Mouse (Mus musculus) embryonic facial prominence, embryonic 14.5 days (tissue): Measurements from ENCODE around the gene Mid1. TPM values are rescaled to one million over a fixed set of nuclear protein-coding genes. Genes with fewer than 3 reads are reported as not detected.

Experiments used
- ATAC-seq: fragments of 200-750 bp; cut with Nextera tagmentation; 2 replicates; pipeline ENCODE4 v1.8.0; 2017; ENCODE audit warnings: low read depth, moderate number of reproducible peaks, moderate TSS enrichment
- DNase-seq: peaks from one replicate; pipeline ENCODE4 v3.0.0-alpha.2; 2015; ENCODE audit warnings: low spot score
- H3K27ac ChIP-seq: fragments of 300-500 bp; sonication (generic); replicated peaks from 2 replicates; pipeline ENCODE4 v1.5.1; 2014; ENCODE audit warnings: low read depth, mild to moderate bottlenecking, low read length, moderate library complexity
- H3K27me3 ChIP-seq: fragments of 300-500 bp; sonication (generic); replicated peaks from 2 replicates; pipeline ENCODE4 v1.6.1; 2014; ENCODE audit warnings: low read length; ENCODE audit not compliant: control insufficient read depth, insufficient read depth
- H3K36me3 ChIP-seq: fragments of 300-500 bp; sonication (generic); 2 replicates; pipeline ENCODE4 v1.6.1; 2014; ENCODE audit warnings: low read length, mixed read lengths; ENCODE audit not compliant: control insufficient read depth, insufficient read depth
- H3K4me1 ChIP-seq: fragments of 300-500 bp; sonication (generic); 2 replicates; pipeline ENCODE4 v1.6.1; 2014; ENCODE audit warnings: antibody characterized with exemption, low read length; ENCODE audit not compliant: control insufficient read depth, insufficient read depth
- H3K4me2 ChIP-seq: fragments of 300-500 bp; sonication (generic); 2 replicates; pipeline ENCODE4 v1.6.1; 2014; ENCODE audit warnings: low read depth, mild to moderate bottlenecking, low read length, moderate library complexity, mixed read lengths
- H3K4me3 ChIP-seq: fragments of 300-500 bp; sonication (generic); 2 replicates; pipeline ENCODE4 v1.5.1; 2014; ENCODE audit warnings: low read depth, mild to moderate bottlenecking, low read length
- H3K9ac ChIP-seq: fragments of 300-500 bp; sonication (generic); 2 replicates; pipeline ENCODE4 v1.6.1; 2014; ENCODE audit warnings: low read depth, mild to moderate bottlenecking, low read length, moderate library complexity, mixed read lengths
- H3K9me3 ChIP-seq: fragments of 300-500 bp; sonication (generic); 2 replicates; pipeline ENCODE4 v1.6.1; 2016; ENCODE audit warnings: low read length; ENCODE audit not compliant: control insufficient read depth
- WGBS: fragments of 180-500 bp; shearing (Covaris S2); extraction: QIAGEN DNeasy Blood & Tissue Kit; methylation state at CpG from one replicate; pipeline ENCODE4 v1.1.7; 2014; 5-methylcytosine and 5-hydroxymethylcytosine counted together
- polyA plus RNA-seq: library from polyadenylated mRNA; unstranded; fragments of >200 nt; fragmentation: Nextera tagmentation; extraction: Ambion mirVana; gene quantifications from 2 replicates; pipeline ENCODE4 v1.2.1, GENCODE M21; 2014

The Mid1 gene
- polyA plus RNA-seq, 1 experiment from 2014 or later, result 10.4 TPM

DNA sequence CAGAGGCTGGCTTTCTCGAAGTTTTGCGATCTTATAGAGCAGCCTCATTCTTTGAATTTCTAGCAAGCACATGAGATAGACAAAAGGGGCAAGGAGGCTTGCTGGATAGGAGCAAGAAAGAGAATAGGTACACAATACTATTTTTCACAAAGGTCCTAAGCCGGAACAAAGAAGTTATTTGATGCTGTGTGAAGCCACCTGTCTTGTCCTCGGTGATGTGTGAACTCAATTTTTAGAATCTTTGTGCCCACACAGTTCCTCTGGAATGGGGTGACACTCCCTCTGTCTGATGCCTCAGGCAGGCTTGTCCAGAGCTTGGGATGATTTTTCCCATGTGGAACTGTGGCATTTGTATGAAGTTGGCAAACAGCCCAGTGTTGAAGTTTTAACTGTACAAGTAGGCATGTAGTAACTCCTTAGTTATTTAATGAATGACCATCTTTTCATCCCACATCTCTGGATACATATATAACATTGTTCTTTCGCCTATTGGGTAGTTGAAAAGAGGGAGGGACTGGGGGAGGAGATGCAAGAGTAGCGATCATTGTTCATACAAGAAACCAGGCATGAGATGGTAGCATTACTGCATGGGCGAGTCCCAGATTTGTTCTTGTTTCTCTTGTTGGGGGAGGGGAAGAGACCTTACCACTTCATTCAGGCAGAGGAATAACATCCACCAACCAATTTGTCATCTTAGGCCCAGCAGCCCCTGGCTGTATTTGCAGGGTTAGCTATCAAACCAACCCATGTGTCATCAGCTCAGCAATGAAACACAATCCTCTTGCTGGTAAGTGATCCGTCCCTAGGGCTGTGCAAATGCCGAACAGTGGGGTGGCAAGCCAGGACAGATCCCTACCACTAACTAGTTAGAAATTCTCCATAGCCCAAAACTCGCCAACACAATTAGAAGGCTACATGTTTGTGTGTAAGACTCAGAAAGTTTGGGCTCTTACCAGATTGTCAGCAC lies 196.5 kb downstream of the Mid1 start:
- ATAC-seq (peak; percentile 35; the same call in 1 of the 2 replicates), DNase-seq (peak; percentile 51)
- Histone ChIP-seq H3K27me3 (peaks cover 27% of the 10 kb centered on the region), H3K9ac (peak overlapping the region; percentile 59), H3K4me1 (0 out of 2 replicates have a peak, but pooled peaks cover 7% of the 10 kb centered on the region), H3K4me3 (peak overlapping the region; percentile 49), H3K27ac (peak overlapping the region; percentile 61), H3K9me3 (no peaks in the 10 kb centered on the region), H3K4me2 (peak overlapping the region; percentile 57), H3K36me3 (no peaks in the 10 kb centered on the region)
- WGBS, result 38% methylated on average over 10 of the region's 10 CpGs

- 55% methylated on average over 1 of the region's 1 CpGs for WGBS
- Histone ChIP-seq H3K9me3 (no peaks in the 10 kb centered on the region), H3K4me1 (0 out of 2 replicates have a peak, but pooled peaks cover 7% of the 10 kb centered on the region), H3K4me2 (peak overlapping the region; percentile 57; the same call in 1 of the 2 replicates), H3K27me3 (peaks cover 32% of the 10 kb centered on the region), H3K4me3 (no peak overlapping the region), H3K9ac (no peak overlapping the region), H3K36me3 (no peaks in the 10 kb centered on the region), H3K27ac (no peak overlapping the region)
- DNase-seq, result no peak
- ATAC-seq, result no peak
Observed at GRCm38 (mm10) chrX:169882220-169882609, 197.2 kb downstream of the Mid1 start.

DNA sequence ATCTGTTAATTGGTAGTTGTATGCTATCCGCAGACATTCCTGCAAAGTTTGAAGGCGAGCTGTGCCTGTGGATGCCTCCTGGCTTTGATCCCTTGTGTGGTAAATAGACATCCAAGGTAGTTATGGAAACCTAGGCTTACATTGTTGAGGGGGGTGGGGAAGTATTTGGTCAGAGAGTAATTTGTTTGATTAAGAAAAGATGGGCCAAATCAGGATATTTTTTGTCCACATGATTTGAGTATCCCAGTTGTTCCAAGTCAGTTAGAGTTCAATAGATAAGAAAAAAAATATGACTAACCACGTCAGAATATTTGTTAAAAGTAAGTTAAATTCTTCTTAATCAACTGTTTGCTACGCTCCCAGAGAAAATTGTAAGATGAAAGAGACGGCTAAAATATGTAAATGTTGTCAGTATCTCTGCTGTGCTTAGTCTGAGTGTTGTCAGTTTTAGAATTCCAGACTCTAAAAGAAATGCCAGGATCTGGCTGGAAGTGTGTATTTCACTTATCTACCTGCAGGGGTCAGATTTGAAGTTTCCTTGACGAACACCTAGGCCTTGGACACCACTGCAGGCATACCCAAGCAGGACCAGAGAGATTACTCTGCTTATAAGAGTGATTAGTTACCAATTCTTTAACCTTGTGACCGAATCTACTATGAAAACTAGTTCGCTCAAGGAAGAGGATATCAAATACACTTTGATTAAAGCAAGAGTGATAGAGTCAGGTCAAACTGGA lies 198.7 kb downstream of the Mid1 start:
- Histone ChIP-seq H3K9me3 (no peaks in the 10 kb centered on the region), H3K4me3 (no peak overlapping the region), H3K36me3 (no peaks in the 10 kb centered on the region), H3K9ac (no peak overlapping the region), H3K4me2 (no peak overlapping the region), H3K27ac (no peak overlapping the region), H3K4me1 (0 out of 2 replicates have a peak, but pooled peaks cover 7% of the 10 kb centered on the region), H3K27me3 (peaks cover 27% of the 10 kb centered on the region)
- WGBS, result 42% methylated on average over 8 of the region's 8 CpGs
- ATAC-seq, result no peak; the same call in 1 of the 2 replicates
- DNase-seq, result no peak

DNA sequence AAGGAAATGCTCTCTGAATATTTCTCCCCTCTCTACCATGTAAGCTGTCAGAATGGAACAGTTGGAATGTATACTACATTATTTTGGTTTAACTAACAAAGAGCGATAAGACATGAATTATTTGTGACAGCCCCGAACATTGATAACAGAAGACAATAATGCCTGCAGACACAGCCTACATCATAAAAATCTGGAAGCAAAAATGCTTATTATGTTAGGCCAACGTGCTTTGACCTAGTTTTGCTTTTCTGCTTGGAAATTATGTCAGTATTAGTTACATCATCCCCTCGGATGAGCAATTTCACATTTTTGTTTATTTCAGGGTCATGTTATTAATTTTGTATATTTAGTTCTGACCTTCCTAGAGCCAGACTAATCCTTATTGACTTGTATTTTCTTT lies 205.5 kb downstream of the Mid1 start:
- Histone ChIP-seq H3K36me3 (no peaks in the 10 kb centered on the region), H3K9ac (no peak overlapping the region), H3K27me3 (peaks cover 7% of the 10 kb centered on the region; the same call in 1 of the 2 replicates), H3K9me3 (no peaks in the 10 kb centered on the region), H3K27ac (no peak overlapping the region), H3K4me3 (no peak overlapping the region), H3K4me1 (no peaks in the 10 kb centered on the region), H3K4me2 (no peak overlapping the region)
- DNase-seq, result peak; percentile 12
- WGBS, result 66% methylated on average over 4 of the region's 4 CpGs
- no peak for ATAC-seq

- Histone ChIP-seq H3K27me3 (0 out of 2 replicates have a peak, but pooled peaks cover 5% of the 10 kb centered on the region), H3K27ac (no peak overlapping the region), H3K4me2 (no peak overlapping the region), H3K9me3 (no peaks in the 10 kb centered on the region), H3K9ac (no peak overlapping the region), H3K4me1 (no peaks in the 10 kb centered on the region), H3K36me3 (no peaks in the 10 kb centered on the region), H3K4me3 (no peak overlapping the region)
- DNase-seq, result no peak
- ATAC-seq, result no peak
Observed at GRCm38 (mm10) chrX:169892100-169892499, 207.1 kb downstream of the Mid1 start.

DNA sequence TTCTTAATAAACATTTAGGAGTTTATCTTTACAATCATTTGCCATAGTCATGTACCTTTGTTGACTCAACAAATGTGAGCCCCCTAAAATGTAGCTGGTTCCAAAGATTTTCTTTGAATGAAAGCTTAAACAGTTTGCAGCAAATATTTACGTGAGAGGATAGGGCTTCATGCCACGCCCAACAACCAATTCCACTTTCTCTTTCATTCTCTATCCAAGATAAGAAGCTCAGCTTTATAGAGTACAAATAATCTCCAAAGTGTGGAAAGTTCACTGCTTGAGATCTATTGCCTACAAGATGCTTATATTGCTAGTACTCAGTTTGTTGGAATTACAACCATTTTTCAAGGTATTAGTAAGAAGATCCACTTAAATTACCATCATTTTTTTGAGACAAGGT lies 207.6 kb downstream of the Mid1 start:
- no peaks in the 10 kb centered on the region for H3K36me3 ChIP-seq
- H3K4me3 ChIP-seq, result no peak overlapping the region
- no peaks in the 10 kb centered on the region for H3K9me3 ChIP-seq
- ATAC-seq (no peak), DNase-seq (no peak)
- H3K27me3 ChIP-seq, result 0 out of 2 replicates have a peak, but pooled peaks cover 5% of the 10 kb centered on the region
- no peak overlapping the region for H3K27ac ChIP-seq
- 73% methylated on average over 2 of the region's 2 CpGs for WGBS
- H3K4me2 ChIP-seq, result no peak overlapping the region
- no peak overlapping the region for H3K9ac ChIP-seq
- no peaks in the 10 kb centered on the region for H3K4me1 ChIP-seq

DNA sequence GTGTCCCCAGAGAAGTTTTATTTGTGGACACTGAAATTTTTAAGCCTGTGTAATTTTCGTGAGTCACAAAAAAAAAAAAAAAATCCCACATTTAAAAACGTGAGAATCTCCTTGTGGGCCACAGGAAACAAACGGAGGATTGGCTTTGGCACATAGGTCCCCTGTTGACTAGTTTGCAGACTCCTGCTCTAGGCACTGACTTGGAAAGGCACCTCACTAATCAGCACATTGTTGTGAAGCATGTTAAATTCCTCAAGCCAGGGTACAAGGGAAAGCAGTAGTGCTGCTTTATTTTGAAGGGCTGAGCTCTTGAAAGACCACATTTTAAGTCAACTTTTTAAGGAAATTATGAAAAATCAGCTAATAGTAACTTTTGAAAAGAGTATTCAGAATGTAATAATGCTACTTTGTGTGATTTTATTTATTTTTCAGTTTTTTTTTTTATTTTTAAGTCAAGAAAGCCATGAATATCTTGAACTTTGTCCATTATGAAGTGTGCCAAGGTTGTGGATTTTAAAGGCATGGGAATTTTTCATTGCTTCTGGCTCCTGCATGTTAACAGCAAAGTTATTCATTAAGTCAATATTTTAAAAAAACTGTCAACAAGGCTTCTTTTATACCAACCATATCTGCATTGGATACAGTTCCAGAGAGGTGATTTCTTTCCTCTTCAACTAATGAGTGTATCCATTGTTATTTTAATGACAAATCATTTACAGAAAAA lies 214.4 kb downstream of the Mid1 start:
- 34% methylated on average over 3 of the region's 3 CpGs for WGBS
- no peaks in the 10 kb centered on the region for H3K4me1 ChIP-seq
- no peak overlapping the region for H3K4me2 ChIP-seq
- no peaks in the 10 kb centered on the region for H3K9me3 ChIP-seq
- DNase-seq, result no peak
- no peak overlapping the region for H3K27ac ChIP-seq
- no peak for ATAC-seq
- no peak overlapping the region for H3K9ac ChIP-seq
- H3K4me3 ChIP-seq, result no peak overlapping the region
- H3K36me3 ChIP-seq, result no peaks in the 10 kb centered on the region
- H3K27me3 ChIP-seq, result peaks cover 3% of the 10 kb centered on the region; the same call in 1 of the 2 replicates

DNA sequence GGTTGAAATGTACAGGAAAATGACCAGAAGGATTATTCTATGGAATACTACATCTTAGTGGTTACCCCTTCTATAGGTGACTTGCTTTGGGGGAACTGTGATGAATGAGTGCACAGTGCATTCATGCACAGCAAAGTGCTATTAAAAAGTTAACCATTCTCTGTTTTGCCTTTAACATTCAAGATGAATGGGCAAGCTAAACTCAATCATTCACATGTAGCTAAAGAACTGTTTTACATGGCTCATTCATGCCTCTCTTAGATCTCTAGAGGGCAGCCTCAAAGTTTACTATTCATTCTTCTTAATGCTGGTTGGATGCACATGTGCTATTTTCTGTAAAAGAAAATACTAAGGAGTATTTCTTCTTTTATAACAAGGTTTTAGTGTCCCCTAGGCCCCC lies 217.9 kb downstream of the Mid1 start:
- no peak overlapping the region for H3K4me3 ChIP-seq
- no peak for DNase-seq
- H3K36me3 ChIP-seq, result no peaks in the 10 kb centered on the region
- no peak overlapping the region for H3K9ac ChIP-seq
- H3K27ac ChIP-seq, result no peak overlapping the region
- no peaks in the 10 kb centered on the region for H3K9me3 ChIP-seq
- 0 out of 2 replicates have a peak, but pooled peaks cover 2% of the 10 kb centered on the region for H3K4me1 ChIP-seq
- no peak for ATAC-seq
- H3K27me3 ChIP-seq, result no peaks in the 10 kb centered on the region; the same call in none of the 2 replicates
- H3K4me2 ChIP-seq, result no peak overlapping the region
